Mouse (Mus musculus) lung, adult 2 months (tissue): ENCODE measurements around the gene Mip.

Experiments
- CTCF ChIP-seq: fragments of 200-500 bp; IDR thresholded peaks from 2 replicates; pipeline ENCODE4 v1.5.1; 2011; ENCODE audit warnings: mild to moderate bottlenecking, low read length, control low read depth; ENCODE audit not compliant: insufficient read depth
- POLR2A ChIP-seq: fragments of 200-500 bp; IDR thresholded peaks from 2 replicates; pipeline ENCODE4 v1.6.1; 2011; ENCODE audit warnings: low read depth, mild to moderate bottlenecking, control low read depth, low read length, borderline replicate concordance; ENCODE audit errors: extremely low read depth

DNA sequence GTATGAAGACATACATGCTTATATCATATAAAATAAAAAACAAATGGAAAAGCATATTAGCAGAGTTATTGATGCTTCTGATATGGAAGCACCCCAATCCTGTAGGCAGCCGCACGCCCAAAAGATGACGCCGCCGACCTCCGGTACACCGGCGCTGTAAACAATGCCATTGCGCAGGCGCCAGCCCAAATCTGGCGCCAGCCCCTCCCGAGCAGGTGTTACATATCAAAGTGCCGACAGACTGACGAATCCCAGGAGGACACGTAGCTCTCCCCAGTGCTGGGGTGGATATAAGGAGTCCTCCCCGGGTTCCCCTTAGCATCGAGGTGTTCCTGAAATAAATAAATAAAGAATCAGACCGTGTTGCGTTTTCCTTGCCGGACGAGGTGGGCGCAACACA, 36.7 kb downstream of the Mip start:
- no peak for TF ChIP-seq CTCF
- TF ChIP-seq POLR2A = no peak
